Mouse (Mus musculus) A20 (cell line): ENCODE measurements at regions not wholly inside any gene's neighbourhood (a gene's known extent, or its start where the extent isn't known, plus 50 kb on each side); places are given as distances from the start of the nearest gene placed in this dataset.

Experiments
- DNase-seq: peaks from one replicate; pipeline ENCODE4 v3.0.0-alpha.2; 2011; ENCODE audit warnings: low read depth, low spot score

- DNase-seq, result no peak
Measured at GRCm38 (mm10) chr8:78877423-78877822, 56.5 kb upstream of the Lsm6 start.

GRCm38 (mm10) chr8:78889708-78890107 lies 68.8 kb upstream of the Lsm6 start:
- peak; percentile 27 for DNase-seq

GRCm38 (mm10) chr8:78890571-78890970 lies 69.6 kb upstream of the Lsm6 start:
- no peak for DNase-seq

GRCm38 (mm10) chr8:78899887-78900286 lies 78.9 kb upstream of the Lsm6 start:
- DNase-seq, result peak; percentile 78

- no peak for DNase-seq
Measured at GRCm38 (mm10) chr8:78903034-78903433, 82.1 kb upstream of the Lsm6 start.

- DNase-seq, result no peak
Measured at GRCm38 (mm10) chr8:78907918-78908317, 87.0 kb upstream of the Lsm6 start.

- no peak for DNase-seq
Measured at GRCm38 (mm10) chr8:78911288-78911873, 90.4 kb upstream of the Lsm6 start.

GRCm38 (mm10) chr8:78912470-78912869 lies 91.5 kb upstream of the Lsm6 start:
- no peak for DNase-seq

GRCm38 (mm10) chr8:78913823-78914222 lies 92.9 kb upstream of the Lsm6 start:
- no peak for DNase-seq

GRCm38 (mm10) chr8:78930610-78931397 lies 97.4 kb upstream of the Zfp827 start:
- no peak for DNase-seq

- no peak for DNase-seq
Measured at GRCm38 (mm10) chr8:78932069-78932468, 96.2 kb upstream of the Zfp827 start.

GRCm38 (mm10) chr8:78940049-78940448 lies 88.2 kb upstream of the Zfp827 start:
- DNase-seq, result peak; percentile 2

GRCm38 (mm10) chr8:78941558-78941957 lies 86.7 kb upstream of the Zfp827 start:
- DNase-seq, result no peak

- DNase-seq, result no peak
Measured at GRCm38 (mm10) chr8:78944367-78944766, 83.9 kb upstream of the Zfp827 start.

- DNase-seq, result no peak
Measured at GRCm38 (mm10) chr8:78945607-78946006, 82.6 kb upstream of the Zfp827 start.

GRCm38 (mm10) chr8:78946085-78946484 lies 82.2 kb upstream of the Zfp827 start:
- DNase-seq, result no peak

- DNase-seq, result no peak
Measured at GRCm38 (mm10) chr8:78975034-78975433, 53.2 kb upstream of the Zfp827 start.
